26 mouse cellular contexts compared by ENCODE assay signal in genomic region chr1:122333267-122333666, GRCm38 (mm10).
A peak's percentile ranks its signal among the peaks of the same experiment; 100 is the strongest.
DNase-seq lines count a peak whose midpoint lies in the region; ATAC-seq and TF ChIP-seq lines count a peak whose summit lies in the region.
"Had no signal": no experiment of that assay in that cellular context is flagged by ENCODE, and none has a peak within 500 bp of the region (broad histone marks: within the 10 kb centered on the region; RNA-seq: fewer than 3 reads in every experiment).

No protein-coding gene starts in this region.

- H3K27ac ChIP-seq in hindbrain, embryonic 14.5 days: no peak overlapping the region
- no peak overlapping the region for H3K27ac ChIP-seq in hindbrain, embryonic 13.5 days
- no peak overlapping the region for H3K27ac ChIP-seq in lung, embryonic 14.5 days (ENCODE audit: low read depth)
- no peak overlapping the region for H3K27ac ChIP-seq in hindbrain, postnatal 0 days
- H3K27ac ChIP-seq in forebrain, postnatal 0 days (ENCODE audit: low read depth, low read length): no peak overlapping the region
- H3K27ac ChIP-seq: embryonic facial prominence, embryonic 12.5 days; embryonic facial prominence, embryonic 15.5 days; forebrain, embryonic 12.5 days; forebrain, embryonic 15.5 days; heart, adult 2 months; heart, embryonic 10.5 days; heart, embryonic 13.5 days had no signal

- H3K9me3 ChIP-seq in hindbrain, embryonic 14.5 days (ENCODE audit: control insufficient read depth, low read length): no peaks in the 10 kb centered on the region
- H3K9me3 ChIP-seq in hindbrain, embryonic 13.5 days: no peaks in the 10 kb centered on the region
- no peaks in the 10 kb centered on the region for H3K9me3 ChIP-seq in lung, embryonic 14.5 days (ENCODE audit: low read depth, low read length)
- H3K9me3 ChIP-seq in hindbrain, postnatal 0 days (ENCODE audit: low read length): no peaks in the 10 kb centered on the region
- no peaks in the 10 kb centered on the region for H3K9me3 ChIP-seq in forebrain, postnatal 0 days (ENCODE audit: low read length)
- H3K9me3 ChIP-seq: embryonic facial prominence, embryonic 12.5 days; embryonic facial prominence, embryonic 15.5 days; forebrain, embryonic 12.5 days; forebrain, embryonic 15.5 days; heart, embryonic 10.5 days; heart, embryonic 13.5 days had no signal

- H3K27me3 ChIP-seq in hindbrain, embryonic 14.5 days (ENCODE audit: control insufficient read depth, insufficient read depth, low read length): no peaks in the 10 kb centered on the region
- H3K27me3 ChIP-seq in hindbrain, embryonic 13.5 days: no peaks in the 10 kb centered on the region
- no peaks in the 10 kb centered on the region for H3K27me3 ChIP-seq in lung, embryonic 14.5 days (ENCODE audit: insufficient read depth, low read length)
- no peaks in the 10 kb centered on the region for H3K27me3 ChIP-seq in hindbrain, postnatal 0 days (ENCODE audit: insufficient read depth, low read length)
- no peaks in the 10 kb centered on the region for H3K27me3 ChIP-seq in forebrain, postnatal 0 days (ENCODE audit: insufficient read depth, low read length)
- H3K27me3 ChIP-seq: embryonic facial prominence, embryonic 12.5 days; embryonic facial prominence, embryonic 15.5 days; forebrain, embryonic 12.5 days; forebrain, embryonic 15.5 days; heart, embryonic 13.5 days had no signal

- no peak overlapping the region for H3K9ac ChIP-seq in hindbrain, embryonic 14.5 days
- no peak overlapping the region for H3K9ac ChIP-seq in hindbrain, embryonic 13.5 days
- no peak overlapping the region for H3K9ac ChIP-seq in lung, embryonic 14.5 days
- H3K9ac ChIP-seq in hindbrain, postnatal 0 days (replicated peaks; ENCODE audit: low read length): no peak overlapping the region
- no peak overlapping the region for H3K9ac ChIP-seq in forebrain, postnatal 0 days
- H3K9ac ChIP-seq: embryonic facial prominence, embryonic 12.5 days; embryonic facial prominence, embryonic 15.5 days; forebrain, embryonic 12.5 days; forebrain, embryonic 15.5 days; heart, embryonic 13.5 days had no signal

- WGBS in hindbrain, embryonic 14.5 days: 49% methylated on average over 6 of the region's 6 CpGs
- WGBS in hindbrain, embryonic 13.5 days: 49% methylated on average over 6 of the region's 6 CpGs
- WGBS in lung, embryonic 14.5 days: 26% methylated on average over 6 of the region's 6 CpGs
- WGBS in hindbrain, postnatal 0 days: 56% methylated on average over 6 of the region's 6 CpGs
- WGBS in forebrain, postnatal 0 days: 80% methylated on average over 6 of the region's 6 CpGs

- H3K36me3 ChIP-seq in hindbrain, embryonic 14.5 days (replicated peaks; ENCODE audit: control insufficient read depth, insufficient read depth): no peaks in the 10 kb centered on the region
- H3K36me3 ChIP-seq in hindbrain, embryonic 13.5 days: no peaks in the 10 kb centered on the region
- no peaks in the 10 kb centered on the region for H3K36me3 ChIP-seq in lung, embryonic 14.5 days (ENCODE audit: insufficient read depth)
- no peaks in the 10 kb centered on the region for H3K36me3 ChIP-seq in hindbrain, postnatal 0 days (ENCODE audit: insufficient read depth, low read length)
- H3K36me3 ChIP-seq in forebrain, postnatal 0 days (ENCODE audit: insufficient read depth): no peaks in the 10 kb centered on the region
- H3K36me3 ChIP-seq: embryonic facial prominence, embryonic 12.5 days; embryonic facial prominence, embryonic 15.5 days; forebrain, embryonic 12.5 days; forebrain, embryonic 15.5 days; heart, embryonic 10.5 days; heart, embryonic 13.5 days had no signal

- no peaks in the 10 kb centered on the region for H3K4me1 ChIP-seq in hindbrain, embryonic 14.5 days (replicated peaks; ENCODE audit: control insufficient read depth, insufficient read depth, low read length)
- H3K4me1 ChIP-seq in hindbrain, embryonic 13.5 days (replicated peaks): no peaks in the 10 kb centered on the region
- H3K4me1 ChIP-seq in lung, embryonic 14.5 days (ENCODE audit: insufficient read depth): no peaks in the 10 kb centered on the region
- no peaks in the 10 kb centered on the region for H3K4me1 ChIP-seq in hindbrain, postnatal 0 days (ENCODE audit: insufficient read depth, low read length)
- H3K4me1 ChIP-seq in forebrain, postnatal 0 days (ENCODE audit: insufficient read depth): no peaks in the 10 kb centered on the region
- H3K4me1 ChIP-seq: embryonic facial prominence, embryonic 12.5 days; embryonic facial prominence, embryonic 15.5 days; forebrain, embryonic 12.5 days; forebrain, embryonic 15.5 days; heart, embryonic 10.5 days; heart, embryonic 13.5 days had no signal

- no peak for ATAC-seq in hindbrain, embryonic 14.5 days (ENCODE audit: low FRiP score)
- no peak for ATAC-seq in hindbrain, embryonic 13.5 days (ENCODE audit: low FRiP score)
- ATAC-seq in lung, embryonic 14.5 days (ENCODE audit: insufficient read depth): no peak
- ATAC-seq in hindbrain, postnatal 0 days: no peak
- ATAC-seq in forebrain, postnatal 0 days: no peak
- ATAC-seq: activated CD4-positive, CD25-positive, alpha-beta regulatory T cell, adult 4 months; forebrain, embryonic 15.5 days had no signal

- TF ChIP-seq CTCF in lung, embryonic 14.5 days (IDR thresholded peaks at IDR 0.05; ENCODE audit: low read depth): no peak
- TF ChIP-seq CTCF in hindbrain, postnatal 0 days (IDR thresholded peaks at IDR 0.05; ENCODE audit: low read depth): no peak
- no peak for TF ChIP-seq CTCF in forebrain, postnatal 0 days (IDR thresholded peaks at IDR 0.05; ENCODE audit: low read depth)

- no peak overlapping the region for H3K4me3 ChIP-seq in hindbrain, embryonic 14.5 days (replicated peaks; ENCODE audit: low read length)
- H3K4me3 ChIP-seq in hindbrain, embryonic 13.5 days: no peak overlapping the region
- H3K4me3 ChIP-seq in lung, embryonic 14.5 days (ENCODE audit: low read depth, low read length): no peak overlapping the region
- no peak overlapping the region for H3K4me3 ChIP-seq in hindbrain, postnatal 0 days (ENCODE audit: low read length)
- H3K4me3 ChIP-seq in forebrain, postnatal 0 days (ENCODE audit: low read depth, low read length): no peak overlapping the region
- H3K4me3 ChIP-seq: embryonic facial prominence, embryonic 12.5 days; embryonic facial prominence, embryonic 15.5 days; forebrain, embryonic 12.5 days; forebrain, embryonic 15.5 days; heart, adult 2 months; heart, embryonic 10.5 days; heart, embryonic 13.5 days had no signal

- H3K4me2 ChIP-seq in hindbrain, embryonic 14.5 days (replicated peaks): no peak overlapping the region
- H3K4me2 ChIP-seq in hindbrain, embryonic 13.5 days: no peak overlapping the region
- H3K4me2 ChIP-seq in lung, embryonic 14.5 days: no peak overlapping the region
- no peak overlapping the region for H3K4me2 ChIP-seq in hindbrain, postnatal 0 days (ENCODE audit: low read depth, low read length)
- H3K4me2 ChIP-seq in forebrain, postnatal 0 days (ENCODE audit: low read depth): no peak overlapping the region
- H3K4me2 ChIP-seq: embryonic facial prominence, embryonic 12.5 days; embryonic facial prominence, embryonic 15.5 days; forebrain, embryonic 12.5 days; forebrain, embryonic 15.5 days; heart, embryonic 13.5 days had no signal

- peak; percentile 19 for DNase-seq in embryo, embryonic 11 days
- no peak for DNase-seq in embryo, embryonic 10 days (ENCODE audit: low spot score)
- DNase-seq in hindbrain, embryonic 14.5 days (ENCODE audit: low spot score): peak; percentile 50
- peak; percentile 7 for DNase-seq in lung, embryonic 14.5 days
- DNase-seq in lung, postnatal 36 days: no peak
- DNase-seq in hindbrain, postnatal 0 days (ENCODE audit: low spot score): peak; percentile 25
- DNase-seq in forebrain, postnatal 0 days: no peak
- DNase-seq: adrenal gland, adult 8-10 months; adrenal gland, postnatal 25 days; cerebellum, adult 11-12 months; cerebellum, adult 8-10 months; cerebellum, postnatal 10 days; cerebellum, postnatal 36 days; gastrocnemius, postnatal 10 days; gastrocnemius, postnatal 36 days; heart, adult 2 months; heart, postnatal 14 days; heart, postnatal 4 days had no signal

Comparison
In these comparisons a context has a peak if more than half of its experiments do, and no peak if none do; other contexts are left out.
1. DNase-seq: peak in embryo, embryonic 11 days (single experiment), hindbrain, embryonic 14.5 days (single experiment), lung, embryonic 14.5 days (single experiment) and hindbrain, postnatal 0 days (single experiment); none in embryo, embryonic 10 days (single experiment), lung, postnatal 36 days (single experiment) and forebrain, postnatal 0 days (single experiment).